Mouse (Mus musculus): Measurements from ENCODE around the gene Samd4b.

DNA sequence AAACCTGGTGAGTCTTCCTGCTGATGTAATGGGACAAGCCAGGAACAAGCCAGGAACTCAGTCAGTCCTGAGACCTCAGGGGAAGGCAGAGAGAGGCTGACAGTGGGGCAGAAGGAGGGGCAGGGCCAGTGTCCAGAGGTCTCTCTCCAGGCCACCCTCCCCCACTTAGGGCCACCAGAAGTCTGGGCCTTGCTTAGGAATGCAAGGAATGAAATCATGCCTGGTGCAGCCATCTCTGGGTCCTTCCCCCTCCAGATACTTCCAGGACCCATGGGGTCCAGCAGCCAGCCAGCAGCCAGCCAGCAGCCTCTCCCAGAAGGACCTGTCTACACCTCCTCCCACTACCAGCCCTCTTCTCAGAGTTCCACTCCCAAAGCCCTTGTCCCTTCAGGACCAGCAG, 10.3 kb downstream of the Samd4b start:
- TF ChIP-seq CTCF (IDR thresholded peaks at IDR 0.05; ENCODE audit: low read depth) (no peak), EP300 (IDR thresholded peaks at IDR 0.05; ENCODE audit: low read depth) (no peak)
